In genomic region chrX:75818647-75819271, GRCm38 (mm10) we compare ENCODE assay signal across 7 mouse cellular contexts. TPM values are rescaled to one million over a fixed set of nuclear protein-coding genes. Genes with fewer than 3 reads are reported as not detected.
DNase-seq lines count a peak whose midpoint lies in the region; ATAC-seq lines count a peak whose summit lies in the region.

No protein-coding gene starts in this region.

- no peaks in the 10 kb centered on the region for H3K9me3 ChIP-seq in heart, embryonic 13.5 days
- H3K9me3 ChIP-seq in lung, embryonic 16.5 days (ENCODE audit: control insufficient read depth, low read length) = no peaks in the 10 kb centered on the region
- H3K9me3 ChIP-seq in embryonic facial prominence, embryonic 15.5 days (replicated peaks) = no peaks in the 10 kb centered on the region

- H3K27ac ChIP-seq in heart, embryonic 13.5 days (replicated peaks) = peak overlapping the region; percentile 48
- peak overlapping the region; percentile 43; the same call in 1 of the 2 replicates for H3K27ac ChIP-seq in lung, embryonic 16.5 days (ENCODE audit: low read length)
- peak overlapping the region; percentile 63; the same call in 1 of the 2 replicates for H3K27ac ChIP-seq in embryonic facial prominence, embryonic 15.5 days (replicated peaks)

- 0 out of 2 replicates have a peak, but pooled peaks cover 7% of the 10 kb centered on the region for H3K36me3 ChIP-seq in heart, embryonic 13.5 days
- no peaks in the 10 kb centered on the region for H3K36me3 ChIP-seq in lung, embryonic 16.5 days (ENCODE audit: control insufficient read depth, insufficient read depth, low read length)
- no peaks in the 10 kb centered on the region for H3K36me3 ChIP-seq in embryonic facial prominence, embryonic 15.5 days

- DNase-seq in heart, postnatal 4 days = no peak
- no peak for DNase-seq in lung, adult 18-20 months
- DNase-seq in frontal cortex, postnatal 36 days (ENCODE audit: low spot score in 2 of 2) = no peak
- no peak for DNase-seq in urinary bladder, adult 2 months (ENCODE audit: low spot score)

- H3K9ac ChIP-seq in heart, embryonic 13.5 days = no peak overlapping the region
- no peak overlapping the region for H3K9ac ChIP-seq in lung, embryonic 16.5 days (ENCODE audit: low read length)
- H3K9ac ChIP-seq in embryonic facial prominence, embryonic 15.5 days = no peak overlapping the region

- H3K27me3 ChIP-seq in heart, embryonic 13.5 days (replicated peaks) = no peaks in the 10 kb centered on the region
- no peaks in the 10 kb centered on the region for H3K27me3 ChIP-seq in lung, embryonic 16.5 days (ENCODE audit: control insufficient read depth, insufficient read depth, low read depth, low read length)
- H3K27me3 ChIP-seq in embryonic facial prominence, embryonic 15.5 days = no peaks in the 10 kb centered on the region

- WGBS in heart, embryonic 13.5 days = 31% methylated on average over 1 of the region's 1 CpGs
- WGBS in lung, embryonic 16.5 days = 42% methylated on average over 1 of the region's 1 CpGs
- 19% methylated on average over 1 of the region's 1 CpGs for whole genome bisulfite sequencing in embryonic facial prominence, embryonic 15.5 days

- no peak for ATAC-seq in heart, embryonic 13.5 days (ENCODE audit: extremely low read depth, insufficient number of reproducible peaks, low FRiP score, low TSS enrichment)
- ATAC-seq in lung, embryonic 16.5 days (ENCODE audit: low read depth) = peak; percentile 64; the same call in 1 of the 2 replicates
- peak; percentile 63 for ATAC-seq in embryonic facial prominence, embryonic 15.5 days (ENCODE audit: insufficient number of reproducible peaks, low FRiP score, low TSS enrichment, low read depth)

- H3K4me3 ChIP-seq in heart, embryonic 13.5 days = no peak overlapping the region
- H3K4me3 ChIP-seq in lung, embryonic 16.5 days (ENCODE audit: low read length) = no peak overlapping the region
- H3K4me3 ChIP-seq in embryonic facial prominence, embryonic 15.5 days (replicated peaks) = no peak overlapping the region

- peak overlapping the region; percentile 11; the same call in 1 of the 2 replicates for H3K4me2 ChIP-seq in heart, embryonic 13.5 days
- H3K4me2 ChIP-seq in lung, embryonic 16.5 days (ENCODE audit: low read depth, low read length) = no peak overlapping the region
- no peak overlapping the region for H3K4me2 ChIP-seq in embryonic facial prominence, embryonic 15.5 days (replicated peaks)

- H3K4me1 ChIP-seq in heart, embryonic 13.5 days = peaks cover 6% of the 10 kb centered on the region; the same call in 1 of the 2 replicates
- H3K4me1 ChIP-seq in lung, embryonic 16.5 days (replicated peaks; ENCODE audit: control insufficient read depth, insufficient read depth, low read length) = no peaks in the 10 kb centered on the region
- H3K4me1 ChIP-seq in embryonic facial prominence, embryonic 15.5 days = no peaks in the 10 kb centered on the region

RNA-seq across cellular contexts. Expression of gene Pls3, which starts 56.2 kb away (rescaled TPM):
- polyA plus RNA-seq in heart, embryonic 13.5 days (2015; fragmentation: Nextera tagmentation; extraction: Ambion mirVana) = 66.3 and 74.9 TPM in 2 replicates
- 10 to 100 TPM; 76.0 to 78.7 TPM for total RNA-seq in heart, postnatal 4 days (2021)
- 183 and 190 TPM in 2 replicates for polyA plus RNA-seq in lung, embryonic 16.5 days (2015; fragmentation: Nextera tagmentation; extraction: Ambion mirVana)
- polyA plus RNA-seq in embryonic facial prominence, embryonic 15.5 days (2015; fragmentation: Nextera tagmentation; extraction: Ambion mirVana) = 117 and 118 TPM in 2 replicates
- polyA plus RNA-seq in urinary bladder, adult 2 months (2012; rRNA removed) = 97.0 and 102 TPM in 2 replicates
